Mouse (Mus musculus) heart, embryonic 10.5 days (tissue): ENCODE results near the gene Dock8. TPM values are rescaled to one million over a fixed set of nuclear protein-coding genes. Genes with fewer than 3 reads are reported as not detected.

Experiments
- DNase-seq: peaks from one replicate; pipeline ENCODE4 v3.0.0-alpha.2; 2017; ENCODE audit warnings: low spot score
- H3K27ac ChIP-seq: fragments of 300-500 bp; sonication (generic); 2 replicates; pipeline ENCODE4 v1.5.1; 2016; ENCODE audit warnings: mild to moderate bottlenecking
- H3K27me3 ChIP-seq: fragments of 300-500 bp; sonication (generic); 2 replicates; pipeline ENCODE4 v1.6.1; 2016; ENCODE audit warnings: mild to moderate bottlenecking; ENCODE audit not compliant: poor library complexity, insufficient read depth, severe bottlenecking
- H3K36me3 ChIP-seq: fragments of 300-500 bp; sonication (generic); 2 replicates; pipeline ENCODE4 v1.6.1; 2016; ENCODE audit warnings: mild to moderate bottlenecking, moderate library complexity
- H3K4me1 ChIP-seq: fragments of 300-500 bp; sonication (generic); 2 replicates; pipeline ENCODE4 v1.6.1; 2016; ENCODE audit warnings: mild to moderate bottlenecking
- H3K4me3 ChIP-seq: fragments of 300-500 bp; sonication (generic); 2 replicates; pipeline ENCODE4 v1.5.1; 2016; ENCODE audit warnings: mild to moderate bottlenecking, moderate library complexity
- H3K9me3 ChIP-seq: fragments of 300-500 bp; sonication (generic); 2 replicates; pipeline ENCODE4 v1.6.1; 2016; ENCODE audit warnings: mild to moderate bottlenecking, moderate library complexity
- WGBS: fragments of 180-500 bp; shearing (Covaris S2); methylation state at CpG from one replicate; pipeline ENCODE4 v1.1.7; 2016; 5-methylcytosine and 5-hydroxymethylcytosine counted together
- polyA plus RNA-seq: library from polyadenylated mRNA; unstranded; fragments of >200 nt; fragmentation: Nextera tagmentation; extraction: Ambion mirVana; gene quantifications from 2 replicates; pipeline ENCODE4 v1.2.1, GENCODE M21; 2016

Gene Dock8
- polyA plus RNA-seq, 1 experiment from 2014 or later = 3.3 TPM

DNA sequence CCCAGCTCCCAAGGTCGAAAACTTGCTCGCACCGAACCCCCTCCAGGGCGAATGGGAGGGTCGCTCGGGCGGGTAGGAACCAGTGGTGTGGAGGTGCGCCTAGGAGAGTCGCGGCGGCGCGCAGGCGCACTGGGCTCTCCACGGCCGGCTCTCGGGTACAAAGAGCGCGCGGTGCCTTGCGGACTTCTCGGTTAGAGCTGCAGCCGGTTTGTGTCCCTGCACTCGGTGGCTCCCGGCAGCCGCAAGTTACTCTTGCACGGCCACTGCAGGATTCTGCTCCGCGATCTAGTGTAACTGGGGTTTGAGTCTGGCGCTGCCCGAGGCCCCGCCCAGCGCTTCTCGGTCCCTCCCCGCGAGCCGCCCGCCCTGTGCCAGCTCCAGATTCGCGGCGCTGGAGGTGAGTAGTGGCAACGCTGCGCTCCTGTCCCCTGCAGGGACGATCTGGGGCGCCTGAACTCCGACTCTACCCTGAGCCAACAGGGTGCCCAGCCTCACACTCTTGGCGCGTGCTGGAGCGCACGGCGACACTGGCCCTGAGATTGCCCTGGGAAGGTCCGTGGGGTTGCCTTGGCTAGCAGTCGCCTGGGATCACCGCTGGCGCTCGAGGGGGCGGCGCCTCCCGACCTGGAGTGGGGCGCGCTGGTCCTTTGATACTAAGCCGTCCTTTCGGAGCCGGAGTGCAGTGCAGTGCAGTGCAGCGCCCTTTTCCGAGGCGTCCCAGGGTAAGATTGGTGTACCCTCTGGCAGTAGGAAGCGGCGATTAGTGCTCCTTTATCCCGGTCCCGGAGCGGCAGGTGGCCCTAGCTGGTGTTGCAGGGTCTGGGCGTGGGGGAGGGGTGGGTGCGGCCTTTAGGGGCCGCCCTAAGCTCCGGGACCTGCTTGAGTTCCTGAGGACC lies 237.5 kb downstream of the Dock8 start, which contains the start of gene Kank1:
Gene Kank1 (plus strand): TSS at position 380 of the 896 bp plus-strand sequence.
- Histone ChIP-seq H3K9me3 (no peaks in the 10 kb centered on the region), H3K27me3 (peaks cover 9% of the 10 kb centered on the region; the same call in 1 of the 2 replicates)
- WGBS = under 1% methylated on average over 76 of the region's 76 CpGs

DNA sequence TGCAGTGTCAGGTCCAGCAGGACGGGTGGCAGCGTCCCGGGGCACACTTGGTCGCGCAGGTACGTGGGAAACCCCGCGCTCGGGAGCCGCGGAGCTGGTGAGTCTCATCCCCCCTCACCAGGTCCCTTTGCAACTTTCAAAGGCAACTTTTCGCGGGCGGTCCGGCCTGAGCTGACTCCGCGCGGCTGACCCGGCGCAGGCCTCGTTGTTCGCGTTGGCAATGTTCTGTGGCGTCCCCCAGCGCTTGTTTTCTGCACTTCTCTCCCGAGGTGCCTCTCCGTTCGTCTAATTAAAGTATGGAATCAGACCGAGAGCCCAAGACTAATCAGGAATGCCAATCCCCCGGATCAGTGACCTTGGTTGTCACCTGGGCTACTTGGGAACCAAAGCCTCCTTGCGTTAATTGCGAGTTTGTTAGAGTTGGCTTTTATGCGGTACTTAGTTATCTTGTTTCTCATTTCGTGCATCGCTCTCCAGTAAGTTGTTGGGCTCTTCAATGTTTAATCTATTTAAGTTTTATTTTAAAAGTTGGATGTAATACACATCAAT lies 238.2 kb downstream of the Dock8 start:
- no peaks in the 10 kb centered on the region for H3K9me3 ChIP-seq
- WGBS = under 1% methylated on average over 35 of the region's 35 CpGs
- peaks cover 9% of the 10 kb centered on the region; the same call in 1 of the 2 replicates for H3K27me3 ChIP-seq
- DNase-seq = peak; percentile 87
- peak overlapping the region; percentile 69 for H3K4me3 ChIP-seq
- H3K4me1 ChIP-seq = peaks cover 31% of the 10 kb centered on the region
- H3K27ac ChIP-seq = peak overlapping the region; percentile 86
- H3K36me3 ChIP-seq = no peaks in the 10 kb centered on the region

More for the DNA sequence above, 237.5 kb downstream of the Dock8 start, which contains the start of gene Kank1:
- peak; percentile 90 for DNase-seq
- H3K4me1 ChIP-seq = peaks cover 31% of the 10 kb centered on the region
- no peaks in the 10 kb centered on the region for H3K36me3 ChIP-seq
- H3K4me3 ChIP-seq = peak within 1 kb of the TSS; percentile 69
- H3K27ac ChIP-seq = peak within 1 kb of the TSS; percentile 86

DNA sequence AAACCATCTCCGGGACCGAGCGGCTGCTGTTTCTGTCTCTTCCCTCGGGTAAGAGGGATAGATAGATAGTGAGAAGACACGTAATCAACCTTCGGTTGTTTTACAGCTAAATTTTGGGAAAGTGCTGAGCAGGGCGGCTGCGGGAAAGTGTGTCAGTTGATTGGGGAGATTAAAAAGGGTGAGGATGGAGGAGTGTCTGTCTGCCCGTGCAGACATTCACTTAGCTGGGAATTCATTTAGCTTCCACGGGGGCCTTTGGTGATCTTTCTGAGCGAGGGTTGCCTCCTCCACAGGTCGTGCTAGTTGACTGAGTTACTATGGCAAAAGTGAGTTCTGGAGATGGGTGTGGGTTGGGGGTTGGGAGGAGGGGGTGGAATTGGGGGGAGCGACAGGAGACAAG lies 238.8 kb downstream of the Dock8 start:
- no peaks in the 10 kb centered on the region for H3K9me3 ChIP-seq
- H3K4me1 ChIP-seq = peaks cover 36% of the 10 kb centered on the region
- H3K4me3 ChIP-seq = peak overlapping the region; percentile 69
- H3K27ac ChIP-seq = no peak overlapping the region
- peaks cover 9% of the 10 kb centered on the region; the same call in 1 of the 2 replicates for H3K27me3 ChIP-seq
- 3% methylated on average over 13 of the region's 13 CpGs for WGBS
- no peak for DNase-seq
- no peaks in the 10 kb centered on the region for H3K36me3 ChIP-seq

DNA sequence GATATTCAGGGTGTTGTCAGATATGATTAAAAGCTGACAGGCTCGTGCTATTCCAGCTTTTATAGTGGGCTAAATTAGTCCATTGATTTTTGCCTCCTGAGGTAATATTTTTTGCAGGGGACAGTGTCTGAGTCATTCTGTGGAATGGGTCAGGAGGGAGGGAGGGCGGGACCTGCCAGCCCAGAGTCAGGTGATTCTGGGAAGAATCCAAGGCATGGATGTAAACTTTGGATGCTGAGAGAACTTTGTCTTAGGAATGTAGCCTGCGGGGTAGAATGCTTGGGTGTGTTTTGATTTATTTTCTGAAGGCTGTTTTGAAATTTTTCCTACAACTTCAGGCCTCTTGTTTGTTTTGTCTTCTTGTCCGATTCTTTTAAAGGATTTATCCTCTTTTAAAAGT lies 244.2 kb downstream of the Dock8 start:
- Histone ChIP-seq H3K27me3 (no peaks in the 10 kb centered on the region), H3K4me3 (no peak overlapping the region), H3K9me3 (no peaks in the 10 kb centered on the region), H3K4me1 (peaks cover 57% of the 10 kb centered on the region), H3K36me3 (no peaks in the 10 kb centered on the region), H3K27ac (no peak overlapping the region)
- whole genome bisulfite sequencing = 78% methylated on average over 4 of the region's 4 CpGs
- DNase-seq = no peak

DNA sequence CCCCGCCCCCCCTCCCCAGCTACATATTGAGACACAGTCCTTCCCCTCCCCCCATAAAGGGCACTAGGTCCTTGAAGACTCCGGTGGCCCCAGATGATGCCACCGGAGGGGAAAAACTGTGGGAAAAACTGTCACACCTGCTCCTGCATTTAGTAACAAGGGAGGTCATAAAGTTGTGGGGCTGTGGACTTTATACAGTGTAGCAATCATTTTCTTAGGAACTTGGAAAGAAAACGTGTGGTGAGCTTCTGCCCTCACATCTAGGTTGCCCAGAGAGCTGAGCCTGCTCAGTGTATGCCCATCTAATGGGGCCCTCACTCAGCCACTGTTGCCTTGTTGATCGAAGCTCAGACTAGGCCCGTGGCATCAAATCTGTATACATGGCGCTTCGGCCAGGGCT lies 246.7 kb downstream of the Dock8 start:
- Histone ChIP-seq H3K36me3 (no peaks in the 10 kb centered on the region), H3K9me3 (no peaks in the 10 kb centered on the region), H3K4me1 (peaks cover 55% of the 10 kb centered on the region), H3K4me3 (no peak overlapping the region), H3K27me3 (no peaks in the 10 kb centered on the region), H3K27ac (no peak overlapping the region)
- WGBS = 90% methylated on average over 8 of the region's 8 CpGs
- no peak for DNase-seq

DNA sequence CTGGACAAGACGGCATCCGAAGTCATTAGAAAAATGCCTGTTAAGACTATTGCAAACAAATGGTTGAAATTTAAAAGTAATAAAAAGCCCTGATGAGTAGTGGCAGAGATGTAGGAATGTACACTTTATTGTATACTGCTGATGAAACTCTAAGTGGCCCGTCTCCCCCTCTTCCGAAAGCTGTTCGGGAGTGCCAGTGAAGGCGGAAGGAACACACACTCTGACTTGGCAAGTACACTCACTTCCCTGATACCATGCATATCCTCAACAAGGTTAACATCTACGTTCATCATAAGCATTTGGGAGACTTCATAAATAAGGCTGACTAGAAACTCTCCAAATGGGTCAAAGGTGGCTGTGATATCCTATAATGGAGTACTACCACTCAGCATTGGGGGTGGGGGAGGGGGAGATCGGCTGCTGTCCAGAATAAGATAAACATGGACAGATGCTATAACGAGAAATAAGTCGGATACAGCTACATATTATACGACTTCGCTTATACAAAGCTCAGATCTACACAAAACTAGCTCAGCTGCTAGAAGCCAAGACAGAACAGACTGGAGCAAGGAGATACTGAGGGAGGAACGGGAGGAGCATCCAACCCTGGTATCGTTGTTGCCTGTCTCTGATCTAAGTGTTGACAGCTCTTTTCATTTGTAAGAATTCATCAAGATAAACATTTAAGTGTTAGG lies 248.7 kb downstream of the Dock8 start:
- no peak overlapping the region for H3K4me3 ChIP-seq
- no peaks in the 10 kb centered on the region for H3K9me3 ChIP-seq
- no peaks in the 10 kb centered on the region for H3K36me3 ChIP-seq
- H3K27me3 ChIP-seq = no peaks in the 10 kb centered on the region
- H3K27ac ChIP-seq = no peak overlapping the region
- peaks cover 48% of the 10 kb centered on the region for H3K4me1 ChIP-seq
- 78% methylated on average over 14 of the region's 14 CpGs for WGBS
- DNase-seq = no peak

DNA sequence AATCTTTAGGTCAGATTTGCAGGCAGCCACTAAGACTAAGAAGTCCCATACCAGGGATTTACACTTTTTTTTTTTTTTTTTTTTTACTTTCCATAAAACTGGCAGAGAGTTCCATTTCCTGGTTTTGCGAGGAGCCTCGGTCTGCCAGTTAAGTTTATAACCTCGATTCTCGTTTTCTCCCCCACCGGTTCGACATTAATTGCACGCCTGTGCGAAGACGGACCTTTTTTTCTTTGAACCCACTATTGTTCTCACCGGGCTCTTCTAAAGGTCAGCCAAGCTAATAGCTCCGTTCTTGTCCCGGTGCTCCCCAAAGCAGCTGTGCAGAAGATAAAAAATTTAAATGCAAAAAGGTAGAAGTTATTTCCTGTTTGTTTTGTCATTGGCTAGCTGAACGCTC lies 249.9 kb downstream of the Dock8 start:
- 85% methylated on average over 13 of the region's 13 CpGs for WGBS
- H3K9me3 ChIP-seq = no peaks in the 10 kb centered on the region
- no peaks in the 10 kb centered on the region for H3K36me3 ChIP-seq
- H3K4me1 ChIP-seq = peaks cover 48% of the 10 kb centered on the region
- no peaks in the 10 kb centered on the region for H3K27me3 ChIP-seq
- no peak overlapping the region for H3K4me3 ChIP-seq
- no peak overlapping the region for H3K27ac ChIP-seq
- DNase-seq = no peak

DNA sequence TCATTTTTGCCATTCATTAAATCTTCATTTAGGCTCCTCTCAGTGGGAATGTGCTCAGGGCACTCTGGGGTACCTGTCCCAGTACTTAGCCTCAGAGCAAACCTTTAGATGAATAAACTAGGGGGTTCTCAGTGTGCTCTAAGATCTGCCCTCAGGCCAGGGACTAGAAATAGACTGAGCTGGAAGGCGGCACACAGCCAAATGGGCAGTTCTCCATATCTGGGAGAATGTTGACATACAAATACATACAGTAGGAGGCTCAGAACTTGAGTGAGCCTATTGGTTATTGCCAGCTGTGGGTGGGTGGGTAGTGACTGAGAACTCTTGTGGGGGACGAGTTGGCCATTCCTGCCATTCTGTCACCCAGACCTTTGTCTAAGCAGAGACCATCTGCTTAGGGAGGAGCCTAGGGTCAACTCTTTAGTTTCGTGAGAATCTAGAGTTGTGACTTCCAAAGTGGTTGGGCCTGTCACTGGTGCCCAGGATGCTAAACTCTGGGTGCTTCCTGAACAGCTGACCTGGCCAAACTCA lies 252.3 kb downstream of the Dock8 start:
- Histone ChIP-seq H3K9me3 (no peaks in the 10 kb centered on the region), H3K4me1 (peaks cover 39% of the 10 kb centered on the region), H3K27me3 (no peaks in the 10 kb centered on the region), H3K27ac (no peak overlapping the region; the same call in 1 of the 2 replicates), H3K4me3 (no peak overlapping the region), H3K36me3 (no peaks in the 10 kb centered on the region)
- no peak for DNase-seq
- 80% methylated on average over 3 of the region's 3 CpGs for WGBS

Other genes starting within 250 kb of the Dock8 start
- 3.2 and 3.6 TPM in 2 replicates for gene Pgm5, start 137.7 kb upstream of the Dock8 start, polyA plus RNA-seq
- 595 and 755 TPM in 2 replicates for gene Gm10053, start 123.8 kb upstream of the Dock8 start, polyA plus RNA-seq
- not detected in 2 replicates for gene Foxd4, start 98.3 kb upstream of the Dock8 start, polyA plus RNA-seq
- 18.4 and 19.6 TPM in 2 replicates for gene Cbwd1, start 37.9 kb upstream of the Dock8 start, polyA plus RNA-seq
- 49.2 and 69.8 TPM in 2 replicates for gene Kank1, start 237.4 kb downstream of the Dock8 start, polyA plus RNA-seq